Mouse (Mus musculus): ENCODE measurements around the gene Wdr38.

DNA sequence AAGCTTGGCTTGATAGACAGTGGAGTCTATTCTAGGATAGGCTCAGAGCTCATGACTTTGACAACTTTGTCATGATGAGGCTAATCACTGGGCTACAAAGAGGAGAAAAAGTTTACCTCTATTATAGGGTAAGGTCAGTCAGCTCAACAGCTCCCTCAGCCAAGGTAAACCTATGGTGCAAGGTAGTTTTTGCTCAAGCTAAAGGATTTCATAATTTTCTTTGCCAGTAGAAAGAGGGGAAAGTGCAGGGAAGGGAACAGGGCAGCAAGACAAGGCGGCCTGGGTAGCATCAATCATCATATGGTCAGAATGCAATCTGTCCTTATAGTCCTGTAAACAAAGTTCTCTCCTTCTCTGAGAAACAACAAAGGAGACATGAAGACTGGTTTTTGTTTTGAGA is 42.9 kb downstream of the Wdr38 start:
- TF ChIP-seq CTCF (IDR thresholded peaks at IDR 0.05; ENCODE audit: extremely low read depth, insufficient read length, insufficient replicate concordance, low read depth, low read length) (no peak), POLR2A (IDR thresholded peaks at IDR 0.05; ENCODE audit: low read depth, low read length) (no peak)
